Mouse (Mus musculus): ENCODE data around the gene Fam178b.

Gene Fam178b

DNA sequence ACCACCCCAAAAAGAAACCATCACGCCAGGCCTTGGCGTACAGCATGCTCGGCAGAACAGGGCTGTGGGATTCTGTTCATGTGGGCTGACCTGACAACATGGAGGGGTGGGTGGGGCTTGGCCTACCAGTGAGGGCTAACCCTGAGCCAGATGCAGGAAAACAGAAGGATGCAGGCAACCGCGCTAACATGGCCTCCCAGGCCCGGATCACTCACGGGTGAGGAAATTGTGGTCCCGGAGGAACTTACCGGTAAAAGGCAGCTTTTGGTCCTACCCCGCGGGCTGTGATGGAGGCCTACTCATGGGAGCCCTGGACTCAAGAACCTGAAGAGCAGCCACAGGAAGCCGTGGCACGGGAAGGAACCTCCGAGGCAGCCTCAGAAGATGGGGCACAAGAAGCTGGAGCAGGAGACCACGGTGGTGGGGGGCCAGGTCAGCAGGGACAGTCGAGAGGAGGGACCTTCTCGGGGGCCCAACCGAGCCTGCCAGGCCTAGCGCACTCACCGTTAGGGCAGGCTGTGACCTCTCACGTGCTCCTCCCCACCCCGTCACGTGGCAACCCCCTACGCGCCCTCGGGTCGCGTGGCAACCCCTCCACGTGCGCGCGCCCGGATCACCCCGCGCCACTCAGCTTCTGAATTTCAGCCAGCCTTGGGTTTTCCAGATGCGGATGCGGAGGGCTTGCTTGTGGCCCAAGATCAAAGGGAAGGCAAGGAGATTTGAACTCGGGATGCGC lies at the start of gene Fam178b:
TSS of gene Fam178b (minus strand) at position 564 of the 736 bp plus-strand sequence.
- no peak for DNase-seq (ENCODE audit: low read depth, low spot score)

DNA sequence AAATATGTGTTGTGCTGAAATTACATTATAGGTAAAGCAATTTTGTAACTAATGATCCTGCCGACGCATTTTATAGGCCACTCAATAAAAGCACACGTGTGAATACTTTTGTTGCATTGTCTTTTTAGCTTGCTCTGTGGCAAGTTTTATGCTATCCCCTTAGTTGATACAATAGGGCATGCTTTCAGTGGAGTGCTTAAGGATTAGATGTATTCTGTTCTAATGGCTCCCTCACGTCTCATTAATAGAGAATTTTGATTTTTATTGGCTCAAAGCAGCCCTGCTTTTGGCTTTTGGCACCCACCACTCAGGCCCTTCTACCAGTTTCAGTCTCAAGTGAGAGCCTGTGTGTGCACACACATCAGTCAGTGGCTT lies 41.1 kb upstream of the Fam178b start:
- no peak for DNase-seq (ENCODE audit: low read depth, low spot score)

DNA sequence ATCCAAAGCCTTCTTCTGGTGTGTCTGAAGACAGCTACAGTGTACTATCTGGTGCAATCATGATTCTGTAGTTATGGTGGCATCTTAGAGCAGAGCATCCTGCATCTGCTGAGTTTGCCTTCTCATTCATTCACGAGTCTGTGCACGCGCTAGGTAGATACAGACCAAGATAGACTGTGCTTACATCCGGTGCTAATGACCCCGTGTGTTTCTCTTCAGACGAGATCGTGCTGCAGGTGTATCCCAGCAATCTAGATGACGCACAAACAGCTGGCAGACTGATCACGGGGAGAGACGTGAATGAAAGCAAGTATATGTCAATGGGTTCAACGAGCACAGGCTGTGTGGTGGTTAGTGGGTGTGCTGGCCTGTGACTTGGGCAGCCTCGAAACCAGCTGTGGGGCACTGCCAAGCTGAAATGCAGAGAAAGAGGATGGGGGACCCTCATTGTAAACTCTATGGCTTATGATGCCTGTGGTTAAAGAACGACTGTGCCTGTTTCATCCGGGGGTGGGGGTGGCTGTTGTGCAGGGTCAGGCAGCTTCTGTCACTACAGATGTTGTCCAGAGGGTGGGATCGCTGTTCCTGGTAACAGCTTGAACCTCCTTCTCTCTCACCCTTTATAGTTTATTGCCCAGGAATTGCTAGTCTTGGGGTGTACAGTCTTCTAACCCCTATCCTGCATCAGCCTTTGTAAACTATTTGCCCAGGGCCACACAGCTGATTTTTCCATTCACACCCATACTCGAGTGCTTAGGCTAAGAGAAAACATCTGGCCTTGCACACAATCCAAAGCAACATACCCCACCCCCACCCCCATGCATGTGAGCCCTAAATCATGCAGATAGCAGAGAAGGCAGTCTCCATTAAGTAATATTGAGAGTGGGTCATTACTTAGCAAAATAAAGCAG lies 40.4 kb upstream of the Fam178b start:
- DNase-seq (ENCODE audit: low read depth, low spot score): no peak

DNA sequence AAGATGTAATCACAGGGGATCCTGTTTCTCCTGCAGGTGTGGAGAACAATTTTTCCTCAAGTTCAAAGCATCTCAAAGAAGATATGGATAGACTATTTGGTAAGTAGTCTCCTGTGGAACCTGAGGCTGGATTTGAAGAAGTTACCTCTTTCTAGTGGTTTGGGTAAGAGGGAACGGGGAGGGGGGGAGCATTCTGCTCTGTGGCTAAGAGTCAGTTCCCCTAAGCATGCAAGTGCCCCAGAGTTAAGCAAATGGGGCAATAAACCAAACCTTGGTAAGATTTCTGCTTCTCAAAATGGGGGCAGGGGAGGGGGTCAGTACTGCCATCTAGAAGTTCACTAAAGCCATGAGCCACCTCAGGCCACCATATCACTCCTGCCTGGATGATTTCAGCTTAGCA lies 35.8 kb upstream of the Fam178b start:
- no peak for DNase-seq (ENCODE audit: low read depth, low spot score)

DNA sequence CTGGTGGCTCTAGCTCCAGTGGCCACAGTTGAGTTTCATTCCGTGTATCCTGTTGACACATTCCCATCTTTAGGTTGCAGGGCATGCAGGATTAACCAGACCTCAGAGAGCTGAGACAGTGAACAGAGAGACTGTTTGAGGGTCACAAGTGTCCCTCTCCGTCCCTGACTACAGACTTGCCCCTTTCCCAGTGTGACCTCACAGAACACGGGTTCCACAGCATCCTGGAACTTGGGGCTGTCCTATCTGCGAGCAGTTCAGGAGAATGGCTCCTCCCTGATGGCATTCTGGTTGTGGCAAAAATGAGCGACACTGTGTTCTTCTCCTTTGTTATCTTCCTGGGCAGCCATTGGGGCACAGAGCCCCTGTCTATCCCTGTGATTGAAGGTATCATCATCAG lies 31.3 kb upstream of the Fam178b start, which contains the start of gene Actr1b:
TSS of gene Actr1b (minus strand) at position 112 of the 400 bp plus-strand sequence.
- DNase-seq (ENCODE audit: low read depth, low spot score): no peak

DNA sequence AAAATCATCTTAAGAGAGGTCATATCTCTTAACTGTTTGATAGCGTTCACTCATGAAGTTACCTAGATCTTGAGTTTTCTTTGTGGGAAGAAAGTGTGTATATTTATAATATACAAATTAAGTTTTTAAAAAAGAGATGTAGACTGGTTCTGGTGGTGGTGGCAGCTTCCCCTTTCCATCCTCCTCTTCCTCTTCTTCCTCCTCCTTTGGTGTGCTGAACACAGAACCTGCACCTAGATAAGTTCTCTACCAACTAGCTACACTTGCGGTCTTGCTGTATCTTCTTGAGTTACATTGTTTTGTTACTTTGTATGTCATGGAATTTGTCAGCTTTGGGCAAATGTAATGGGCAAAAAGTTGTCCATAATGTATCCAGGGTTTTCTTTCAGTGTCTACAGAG lies 28.1 kb upstream of the Fam178b start:
- DNase-seq (ENCODE audit: low read depth, low spot score): no peak

DNA sequence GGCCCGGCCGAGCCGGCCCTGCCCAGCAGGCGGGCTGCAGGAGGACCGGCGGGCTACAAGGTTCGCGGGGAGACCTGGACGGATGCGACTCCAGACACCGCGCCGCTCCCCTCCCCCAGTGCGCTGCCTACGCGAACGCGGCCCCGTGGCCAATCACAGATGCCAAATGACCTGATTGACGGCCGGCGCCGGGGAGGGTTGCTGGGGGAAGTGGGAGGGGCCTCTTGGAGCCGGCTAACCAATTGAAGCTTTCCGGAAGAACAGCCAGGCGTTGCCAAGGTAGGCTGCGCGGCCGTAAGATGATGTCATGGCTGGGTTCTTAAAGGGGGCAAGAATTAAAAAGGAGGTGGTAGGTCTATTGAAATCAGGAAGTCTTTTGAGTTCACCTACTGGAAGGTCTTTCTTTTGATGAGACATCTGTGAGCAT lies 26.9 kb upstream of the Fam178b start, which contains the start of gene 4933424G06Rik:
TSS of gene 4933424G06Rik (plus strand) at position 296 of the 427 bp plus-strand sequence.
- DNase-seq (ENCODE audit: low read depth, low spot score): peak; percentile 99

DNA sequence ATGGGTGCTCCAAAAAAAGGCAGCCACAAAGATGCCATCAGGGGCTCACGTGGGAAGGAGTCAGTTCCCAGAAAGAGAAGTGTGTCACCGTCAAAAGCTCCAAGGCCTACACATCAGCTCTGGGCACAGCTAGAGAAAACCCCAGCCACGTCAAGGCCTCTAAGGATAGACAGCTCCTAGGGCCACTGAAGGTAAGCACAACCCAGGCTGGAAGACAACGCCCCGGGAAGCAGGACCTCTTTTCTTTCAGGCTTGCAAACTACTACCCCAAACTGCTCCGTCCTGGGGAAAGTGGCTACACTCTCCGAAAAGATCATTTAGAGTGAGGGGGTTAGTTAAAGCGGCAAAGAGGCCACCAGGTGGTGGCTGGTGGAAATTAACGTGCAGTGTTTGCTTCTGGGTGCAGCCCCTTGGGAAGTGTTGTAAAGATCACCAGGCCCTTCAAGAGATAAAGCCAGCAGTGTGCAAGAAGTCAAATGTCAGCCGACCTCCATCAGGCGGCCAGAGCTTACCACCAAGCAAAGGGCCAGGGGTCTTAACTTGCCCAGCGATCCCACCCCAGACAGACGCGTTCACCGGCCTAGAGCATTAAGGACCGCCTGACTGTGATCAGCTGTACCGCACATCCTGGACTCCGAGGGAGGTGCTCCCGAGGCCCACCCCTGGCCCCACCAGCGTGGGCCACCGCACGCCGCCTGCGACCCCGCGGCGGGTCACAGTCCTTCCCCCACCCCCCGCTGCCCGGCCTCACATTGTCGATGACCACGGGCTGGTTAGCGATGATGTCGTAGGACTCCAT lies 26.3 kb upstream of the Fam178b start:
- DNase-seq (ENCODE audit: low read depth, low spot score): peak; percentile 62

DNA sequence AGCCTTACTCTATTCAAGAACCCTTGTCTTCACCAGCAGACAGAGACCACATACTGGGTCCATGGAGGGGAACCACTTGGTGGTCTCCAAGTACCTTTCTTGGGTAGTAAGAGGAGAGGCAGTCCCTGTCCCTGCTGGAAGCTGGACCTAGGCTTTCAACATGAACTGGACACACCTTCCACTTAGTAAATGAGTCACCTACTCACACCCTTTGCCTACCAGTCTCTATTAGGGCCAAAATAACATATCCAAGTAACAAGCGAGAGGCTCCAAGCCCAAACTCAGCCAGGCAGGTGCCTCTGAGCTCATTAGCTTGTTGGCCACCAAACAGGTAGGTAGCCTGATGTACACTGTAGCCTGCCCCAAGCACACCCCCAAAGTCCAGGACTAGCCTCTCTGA lies 25.6 kb upstream of the Fam178b start:
- no peak for DNase-seq (ENCODE audit: low read depth, low spot score)

DNA sequence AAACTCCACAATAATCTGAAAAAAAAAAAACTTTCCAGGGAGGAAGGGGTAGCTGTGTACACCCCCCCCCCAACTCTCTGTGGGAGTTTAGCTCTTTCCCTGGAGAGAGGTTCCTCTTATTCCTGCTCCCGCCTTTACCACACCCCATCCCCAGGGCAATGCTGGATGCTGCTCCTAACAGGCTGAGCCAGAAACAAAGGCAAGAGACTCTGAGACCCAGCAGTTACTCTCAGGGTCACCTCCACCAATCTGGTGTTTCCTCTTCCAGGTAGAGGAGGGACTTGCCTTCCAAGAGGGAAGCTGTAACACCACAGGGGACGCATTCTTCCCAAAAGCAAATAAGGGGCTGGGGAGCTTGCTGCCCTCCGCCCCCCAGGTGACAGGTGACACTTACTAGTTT lies 24.8 kb upstream of the Fam178b start:
- DNase-seq (ENCODE audit: low read depth, low spot score): no peak

DNA sequence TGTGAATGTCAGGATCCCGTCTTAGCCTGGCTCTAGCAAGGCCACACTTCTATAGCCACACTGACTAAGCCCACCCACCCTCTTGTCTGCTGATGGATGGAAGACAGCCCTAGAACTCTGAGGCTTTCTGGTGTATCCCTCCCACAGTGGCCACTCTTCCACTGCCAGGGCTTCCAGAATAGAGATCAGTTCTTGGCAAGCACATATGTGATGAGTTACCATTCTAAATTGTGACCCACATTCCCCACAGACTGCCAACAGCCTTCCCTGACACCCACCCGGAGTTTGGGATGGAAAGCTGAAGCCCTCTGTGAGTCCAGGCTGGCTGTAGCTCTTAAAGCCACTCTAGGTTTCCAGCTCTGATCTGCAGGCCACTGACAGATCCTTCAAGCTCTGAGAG lies 24.2 kb upstream of the Fam178b start:
- DNase-seq (ENCODE audit: low read depth, low spot score): peak; percentile 73

DNA sequence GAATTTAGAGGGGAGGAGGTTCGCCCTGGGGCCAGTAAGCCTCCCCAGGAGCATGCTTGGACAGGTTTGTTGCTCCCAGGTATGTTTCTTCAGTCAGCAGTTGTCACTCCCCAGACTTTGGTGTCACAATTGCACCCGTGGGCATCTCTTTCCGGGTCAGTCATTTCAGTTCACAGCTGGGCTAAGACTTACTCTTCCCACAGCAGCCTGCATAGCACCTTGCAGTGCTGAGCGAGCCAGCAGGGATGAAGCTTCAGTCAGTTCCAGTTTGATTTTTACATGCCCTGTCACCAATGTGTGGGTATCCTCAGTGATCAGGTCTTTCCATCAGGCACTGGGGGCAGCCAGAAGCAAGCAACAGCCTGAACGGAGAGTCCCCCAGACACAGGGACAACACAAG lies 14.0 kb upstream of the Fam178b start:
- no peak for DNase-seq (ENCODE audit: low read depth, low spot score)

DNA sequence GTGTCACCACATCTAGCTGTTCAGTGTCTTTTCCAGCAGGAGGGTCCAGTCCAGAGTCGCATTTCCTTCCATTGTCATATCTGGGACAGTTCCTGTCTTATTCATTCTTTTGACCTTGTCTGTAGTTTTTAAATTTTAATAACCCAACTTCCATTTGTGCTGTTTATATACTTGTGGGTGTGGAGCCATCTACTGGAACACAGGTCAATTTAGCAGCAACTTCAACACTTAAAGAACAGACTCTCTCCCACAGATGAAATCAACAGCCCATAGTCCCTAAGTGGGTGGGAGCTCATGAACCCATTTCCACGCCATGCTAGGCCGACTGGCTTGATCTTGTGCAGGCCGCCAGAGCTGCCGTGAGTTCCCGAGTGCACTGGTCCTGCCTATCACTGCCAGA lies 13.4 kb upstream of the Fam178b start:
- DNase-seq (ENCODE audit: low read depth, low spot score): no peak

DNA sequence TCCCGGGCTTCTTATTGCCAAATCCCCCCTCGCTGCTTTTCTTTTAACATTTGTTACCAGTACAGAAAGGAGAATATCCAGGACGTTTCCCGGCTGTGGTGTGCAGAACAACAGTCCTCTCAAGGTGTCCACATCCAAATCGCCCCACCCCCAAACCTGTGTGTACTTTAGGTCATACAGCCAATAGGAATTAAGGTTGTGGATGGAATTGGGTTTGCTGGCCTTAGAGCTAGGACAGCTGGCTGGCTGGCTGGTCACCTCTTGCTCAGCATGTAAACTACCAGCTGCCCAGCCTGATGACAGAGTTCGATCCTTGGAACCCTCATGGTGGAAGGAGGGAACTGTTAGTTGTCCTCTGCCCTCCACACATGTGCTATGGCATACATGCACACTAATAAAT lies 11.9 kb upstream of the Fam178b start:
- DNase-seq (ENCODE audit: low read depth, low spot score): no peak

DNA sequence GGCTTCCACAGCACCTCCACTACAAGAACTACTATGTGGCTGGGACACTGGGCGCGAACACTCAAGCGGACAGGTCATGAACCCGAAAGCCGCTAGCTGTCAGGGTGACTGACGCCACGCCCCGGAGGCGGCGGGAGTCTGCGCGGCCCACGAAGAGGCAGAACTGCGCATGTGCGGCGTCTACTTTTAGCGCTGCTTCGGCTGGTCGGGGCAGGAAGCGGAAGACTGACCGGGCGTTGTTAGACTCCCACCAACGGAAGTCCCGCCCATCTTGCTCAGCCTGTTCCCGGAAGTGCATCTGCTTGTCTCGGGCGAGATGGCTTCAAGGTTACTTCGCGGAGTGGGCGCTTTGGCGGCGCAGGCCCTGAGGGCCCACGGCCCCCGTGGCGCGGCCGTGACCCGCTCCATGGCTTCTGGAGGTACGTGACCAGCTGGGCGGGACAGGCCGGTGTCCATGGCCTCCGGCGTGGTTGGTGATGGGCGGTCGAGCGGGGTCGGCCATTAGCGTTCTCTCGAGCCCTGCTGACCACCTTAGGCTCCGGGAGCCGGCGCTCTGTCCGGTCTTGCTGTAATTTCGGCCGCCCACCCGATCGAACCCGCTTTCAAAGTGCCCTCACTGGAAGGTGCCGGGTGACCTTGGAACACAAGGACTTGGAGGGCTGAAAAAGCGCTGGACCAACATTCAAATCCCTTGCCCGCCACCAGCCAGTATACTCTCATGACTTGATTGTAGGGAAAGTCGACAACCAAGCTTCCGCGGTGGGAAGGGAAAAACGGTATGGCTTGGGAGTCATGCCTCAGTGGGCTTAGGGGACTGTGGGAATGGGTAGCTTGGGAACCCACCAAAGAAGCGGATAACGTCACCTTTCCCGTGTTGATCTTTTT lies 8.5 kb upstream of the Fam178b start, which contains the start of gene Cox5b:
TSS of gene Cox5b (plus strand) at position 179 of the 885 bp plus-strand sequence.
- DNase-seq (ENCODE audit: low read depth, low spot score): peak; percentile 99

DNA sequence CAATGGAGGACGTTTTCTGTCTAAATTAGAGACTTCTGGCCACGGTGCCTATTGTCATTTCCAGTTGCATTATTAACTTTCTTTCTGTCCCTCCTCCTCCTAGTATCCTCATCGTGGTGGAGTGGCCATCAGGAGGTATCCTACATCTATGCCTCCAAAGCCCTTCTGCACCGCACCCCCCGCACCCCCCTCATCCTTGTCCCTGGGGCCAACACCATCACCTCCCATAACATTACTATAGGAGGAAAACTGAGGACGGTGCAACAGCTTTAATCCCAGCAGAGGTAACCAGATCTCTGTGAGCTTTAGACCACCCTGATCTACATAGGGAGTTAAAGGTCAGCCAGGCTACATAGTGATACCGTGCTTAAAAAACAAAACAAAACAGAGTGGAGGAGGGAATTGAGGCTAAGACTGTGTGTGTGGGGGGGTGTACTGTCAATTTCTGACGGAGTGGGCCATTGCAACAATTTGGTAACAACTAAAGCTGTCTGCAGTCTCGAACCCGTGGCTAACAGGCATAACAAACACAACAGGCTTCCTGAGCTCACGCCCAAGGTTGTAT lies 7.8 kb upstream of the Fam178b start:
- DNase-seq (ENCODE audit: low read depth, low spot score): no peak

DNA sequence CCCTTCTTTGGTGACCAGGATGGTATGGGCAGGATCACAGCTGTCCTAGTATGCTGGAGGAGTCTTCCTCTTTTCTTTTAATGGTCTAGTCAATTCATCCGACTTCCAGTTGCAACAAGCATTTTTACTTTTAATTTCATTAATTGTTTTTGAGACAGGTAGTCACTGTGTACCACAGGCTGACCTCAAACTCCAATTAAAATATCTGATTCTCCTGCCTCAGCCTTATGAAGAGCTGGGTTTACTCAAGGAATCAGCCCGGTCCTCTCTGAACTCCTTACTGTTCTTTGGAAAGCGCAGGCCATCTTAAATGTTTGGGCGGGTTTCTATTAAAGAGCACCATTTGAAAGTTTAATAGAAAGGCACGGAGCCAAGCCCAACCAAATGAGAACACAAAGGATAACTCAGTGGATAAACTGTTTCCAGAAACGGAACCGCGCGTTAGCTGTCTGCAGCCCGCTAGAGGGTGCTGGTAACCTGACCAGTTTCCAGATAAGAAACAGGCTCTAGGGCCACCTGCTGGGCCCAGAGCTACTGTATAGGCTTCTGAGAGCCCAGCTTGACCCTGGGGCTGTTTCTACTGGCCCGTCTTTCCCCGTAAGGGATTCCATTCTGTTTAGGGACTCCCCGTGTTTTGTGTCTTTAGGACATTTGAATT lies 956 bp upstream of the Fam178b start:
- peak; percentile 94 for DNase-seq (ENCODE audit: low read depth, low spot score)

DNA sequence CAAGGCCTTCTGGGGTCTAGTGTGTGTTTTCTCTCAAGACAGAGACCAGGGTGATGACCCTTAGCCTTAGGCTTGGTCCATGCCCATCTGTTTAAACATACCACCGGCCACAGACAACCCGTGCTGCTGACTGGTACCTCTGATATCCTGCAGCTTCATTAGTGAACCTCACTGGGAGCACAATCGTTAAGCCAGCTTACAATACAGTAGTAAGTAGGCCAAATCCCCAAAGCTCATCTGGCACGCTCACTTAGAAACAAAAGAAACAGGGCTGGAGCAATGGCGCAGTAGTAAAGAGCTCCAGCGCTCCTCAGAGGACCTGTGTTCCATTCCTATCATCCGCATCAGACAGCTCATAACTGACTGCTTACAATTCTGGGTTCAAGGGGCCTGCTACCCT lies 2.1 kb downstream of the Fam178b start:
- no peak for DNase-seq (ENCODE audit: low read depth, low spot score)

DNA sequence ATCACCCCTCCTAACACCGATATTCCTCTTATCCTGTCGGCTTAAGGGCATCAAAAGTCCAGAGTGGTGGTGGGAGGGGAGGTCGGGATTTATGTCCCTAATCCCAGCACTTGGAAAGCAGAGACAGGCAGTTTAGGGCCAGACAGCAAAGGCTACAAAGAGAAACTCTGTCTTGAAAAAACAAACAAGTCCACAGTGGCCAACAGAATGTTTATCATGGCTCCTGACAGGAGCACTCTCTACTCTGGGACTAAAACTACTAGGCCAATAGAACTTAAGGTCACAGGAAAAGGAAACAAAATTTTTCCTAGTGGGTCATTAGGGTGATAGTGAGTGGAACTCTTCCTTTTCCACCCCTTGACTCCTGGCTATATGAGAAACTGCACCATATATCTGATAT lies 8.0 kb downstream of the Fam178b start:
- DNase-seq (ENCODE audit: low read depth, low spot score): no peak

Data from brain, adult 2 months (tissue).